Mouse (Mus musculus) kidney, embryonic 16.5 days (tissue): Measurements from ENCODE around the gene Trim63. TPM values are rescaled to one million over a fixed set of nuclear protein-coding genes. Genes with fewer than 3 reads are reported as not detected.
A peak's percentile ranks its signal among the peaks of the same experiment; 100 is the strongest.

ENCODE experiments used
- ATAC-seq: fragments of 200-750 bp; cut with Nextera tagmentation; 2 replicates; pipeline ENCODE4 v1.8.0; 2017; ENCODE audit warnings: moderate TSS enrichment; ENCODE audit not compliant: low FRiP score, low TSS enrichment
- H3K27ac ChIP-seq: fragments of 300-500 bp; sonication (generic); 2 replicates; pipeline ENCODE4 v1.5.1; 2014; ENCODE audit warnings: low read length
- H3K27me3 ChIP-seq: fragments of 300-500 bp; sonication (generic); 2 replicates; pipeline ENCODE4 v1.6.1; 2014; ENCODE audit warnings: low read length, control low read depth, mixed read lengths; ENCODE audit not compliant: insufficient read depth
- H3K36me3 ChIP-seq: fragments of 300-500 bp; sonication (generic); 2 replicates; pipeline ENCODE4 v1.6.1; 2014; ENCODE audit warnings: low read length, control low read depth, mixed read lengths; ENCODE audit not compliant: insufficient read depth
- H3K4me1 ChIP-seq: fragments of 300-500 bp; sonication (generic); 2 replicates; pipeline ENCODE4 v1.6.1; 2014; ENCODE audit warnings: low read length, control low read depth, mixed read lengths; ENCODE audit not compliant: insufficient read depth
- H3K4me2 ChIP-seq: fragments of 300-500 bp; sonication (generic); replicated peaks from 2 replicates; pipeline ENCODE4 v1.6.1; 2014; ENCODE audit warnings: low read depth, low read length
- H3K4me3 ChIP-seq: fragments of 300-500 bp; sonication (generic); 2 replicates; pipeline ENCODE4 v1.5.1; 2014; ENCODE audit warnings: mild to moderate bottlenecking, low read length
- H3K9ac ChIP-seq: fragments of 300-500 bp; sonication (generic); replicated peaks from 2 replicates; pipeline ENCODE4 v1.6.1; 2014; ENCODE audit warnings: low read length
- H3K9me3 ChIP-seq: fragments of 300-500 bp; sonication (generic); 2 replicates; pipeline ENCODE4 v1.6.1; 2016; ENCODE audit warnings: low read length, control low read depth
- WGBS: fragments of 180-500 bp; shearing (Covaris S2); extraction: QIAGEN DNeasy Blood & Tissue Kit; methylation state at CpG from one replicate; pipeline ENCODE4 v1.1.7; 2014; 5-methylcytosine and 5-hydroxymethylcytosine counted together
- polyA plus RNA-seq: library from polyadenylated mRNA; unstranded; fragments of >200 nt; fragmentation: Nextera tagmentation; extraction: Ambion mirVana; gene quantifications from 2 replicates; pipeline ENCODE4 v1.2.1, GENCODE M21; 2015

Gene Trim63
- polyA plus RNA-seq, 1 experiment from 2014 or later = 4.1 TPM

DNA sequence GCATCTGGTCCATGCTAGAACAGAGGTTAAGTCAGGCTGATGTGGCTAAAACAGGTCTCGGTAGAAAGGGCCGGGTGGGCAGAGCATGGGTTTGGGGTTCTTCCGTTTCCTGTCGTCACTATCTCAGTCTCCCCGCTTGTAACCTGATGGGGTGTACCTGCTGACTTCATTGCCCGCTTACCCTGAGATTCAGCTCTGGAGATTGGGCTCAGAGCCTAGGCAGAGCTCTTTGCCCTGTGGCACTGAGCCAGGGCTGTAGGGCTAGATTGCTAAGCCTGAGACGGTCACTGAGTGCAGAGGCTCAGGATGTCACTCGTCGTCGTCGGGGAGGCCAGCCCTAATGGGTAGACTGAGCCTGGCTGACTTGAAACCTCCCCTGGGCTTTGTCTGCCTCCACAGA, 33.2 kb downstream of the Trim63 start:
- peaks cover 21% of the 10 kb centered on the region for H3K27me3 ChIP-seq
- H3K36me3 ChIP-seq = no peaks in the 10 kb centered on the region
- ATAC-seq = no peak
- H3K4me1 ChIP-seq = peaks cover 30% of the 10 kb centered on the region
- H3K4me3 ChIP-seq = no peak overlapping the region
- 69% methylated on average over 11 of the region's 11 CpGs for WGBS
- no peak overlapping the region for H3K27ac ChIP-seq
- H3K9me3 ChIP-seq = no peaks in the 10 kb centered on the region
- H3K4me2 ChIP-seq = no peak overlapping the region
- no peak overlapping the region for H3K9ac ChIP-seq

DNA sequence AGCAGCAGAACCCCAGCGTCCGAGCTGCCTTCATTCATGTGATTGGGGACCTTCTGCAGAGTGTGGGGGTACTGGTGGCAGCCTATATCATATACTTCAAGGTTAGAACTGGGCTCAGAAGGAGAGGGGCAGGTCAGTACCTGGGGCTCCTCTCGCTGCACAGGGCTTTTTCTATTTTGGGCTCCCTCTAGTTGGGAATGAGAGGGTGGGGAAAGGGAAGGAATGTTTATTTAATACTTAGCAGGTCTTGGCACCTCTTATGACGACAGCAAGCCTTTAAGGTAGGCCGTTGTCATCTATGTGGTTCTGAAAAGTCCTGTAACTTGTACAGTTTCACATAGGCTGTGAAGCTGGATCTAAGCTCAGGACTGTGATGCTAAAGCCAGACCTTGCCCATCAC, 33.6 kb downstream of the Trim63 start:
- no peak for ATAC-seq
- no peak overlapping the region for H3K4me2 ChIP-seq

DNA sequence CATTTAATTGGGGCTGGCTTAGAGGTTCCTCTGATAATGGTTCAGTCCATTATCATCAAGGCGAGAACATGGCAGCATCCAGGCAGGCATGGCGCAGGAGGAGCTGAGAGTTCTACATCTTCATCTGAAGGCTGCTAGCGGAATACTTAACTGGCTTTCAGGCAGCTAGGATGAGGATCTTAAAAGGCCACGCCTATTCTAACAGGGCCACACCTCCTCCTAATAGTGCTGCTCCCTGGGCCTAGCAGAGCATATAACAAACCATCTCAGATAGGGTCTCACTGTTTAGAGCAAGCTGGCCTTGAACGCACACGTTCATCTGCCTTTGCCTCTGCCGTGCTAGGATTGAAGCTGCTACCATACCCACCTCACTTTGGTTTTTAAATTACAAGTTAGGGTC, 34.9 kb downstream of the Trim63 start:
- no peaks in the 10 kb centered on the region for H3K9me3 ChIP-seq
- H3K27me3 ChIP-seq = peaks cover 8% of the 10 kb centered on the region
- 89% methylated on average over 7 of the region's 7 CpGs for WGBS
- H3K27ac ChIP-seq = no peak overlapping the region
- no peaks in the 10 kb centered on the region for H3K36me3 ChIP-seq
- H3K4me2 ChIP-seq = no peak overlapping the region
- H3K4me3 ChIP-seq = no peak overlapping the region
- no peak overlapping the region for H3K9ac ChIP-seq
- peaks cover 29% of the 10 kb centered on the region for H3K4me1 ChIP-seq
- ATAC-seq = no peak

More for the DNA sequence above, 33.6 kb downstream of the Trim63 start:
- Histone ChIP-seq H3K9ac (no peak overlapping the region), H3K9me3 (no peaks in the 10 kb centered on the region), H3K4me1 (peaks cover 30% of the 10 kb centered on the region), H3K27ac (no peak overlapping the region), H3K27me3 (peaks cover 17% of the 10 kb centered on the region), H3K4me3 (no peak overlapping the region), H3K36me3 (no peaks in the 10 kb centered on the region)
- WGBS = 80% methylated on average over 5 of the region's 5 CpGs

DNA sequence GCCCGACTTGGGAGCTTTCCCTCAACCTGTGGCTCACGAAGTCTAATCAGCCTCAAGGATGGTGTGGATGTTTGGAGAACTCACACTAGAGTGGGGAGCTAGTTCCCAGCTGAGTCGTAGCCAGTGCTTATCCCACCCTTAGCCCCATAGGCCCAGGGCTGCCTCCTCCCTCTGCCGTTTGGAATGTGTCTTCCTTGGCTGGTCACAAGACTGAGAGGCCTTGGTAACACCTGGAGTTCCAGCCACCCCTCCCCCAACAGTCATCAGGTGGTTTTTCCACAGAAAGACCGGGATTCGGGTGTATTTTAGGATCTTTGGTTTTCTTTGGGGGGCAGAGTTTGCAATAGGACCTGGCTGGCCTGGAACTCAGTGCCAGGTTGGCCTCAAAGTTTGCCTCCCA, 35.7 kb downstream of the Trim63 start:
- Histone ChIP-seq H3K27me3 (peaks cover 3% of the 10 kb centered on the region), H3K4me2 (no peak overlapping the region), H3K36me3 (no peaks in the 10 kb centered on the region), H3K4me3 (no peak overlapping the region), H3K9me3 (no peaks in the 10 kb centered on the region), H3K9ac (no peak overlapping the region), H3K27ac (no peak overlapping the region), H3K4me1 (peaks cover 30% of the 10 kb centered on the region)
- 75% methylated on average over 6 of the region's 6 CpGs for WGBS
- ATAC-seq = no peak

DNA sequence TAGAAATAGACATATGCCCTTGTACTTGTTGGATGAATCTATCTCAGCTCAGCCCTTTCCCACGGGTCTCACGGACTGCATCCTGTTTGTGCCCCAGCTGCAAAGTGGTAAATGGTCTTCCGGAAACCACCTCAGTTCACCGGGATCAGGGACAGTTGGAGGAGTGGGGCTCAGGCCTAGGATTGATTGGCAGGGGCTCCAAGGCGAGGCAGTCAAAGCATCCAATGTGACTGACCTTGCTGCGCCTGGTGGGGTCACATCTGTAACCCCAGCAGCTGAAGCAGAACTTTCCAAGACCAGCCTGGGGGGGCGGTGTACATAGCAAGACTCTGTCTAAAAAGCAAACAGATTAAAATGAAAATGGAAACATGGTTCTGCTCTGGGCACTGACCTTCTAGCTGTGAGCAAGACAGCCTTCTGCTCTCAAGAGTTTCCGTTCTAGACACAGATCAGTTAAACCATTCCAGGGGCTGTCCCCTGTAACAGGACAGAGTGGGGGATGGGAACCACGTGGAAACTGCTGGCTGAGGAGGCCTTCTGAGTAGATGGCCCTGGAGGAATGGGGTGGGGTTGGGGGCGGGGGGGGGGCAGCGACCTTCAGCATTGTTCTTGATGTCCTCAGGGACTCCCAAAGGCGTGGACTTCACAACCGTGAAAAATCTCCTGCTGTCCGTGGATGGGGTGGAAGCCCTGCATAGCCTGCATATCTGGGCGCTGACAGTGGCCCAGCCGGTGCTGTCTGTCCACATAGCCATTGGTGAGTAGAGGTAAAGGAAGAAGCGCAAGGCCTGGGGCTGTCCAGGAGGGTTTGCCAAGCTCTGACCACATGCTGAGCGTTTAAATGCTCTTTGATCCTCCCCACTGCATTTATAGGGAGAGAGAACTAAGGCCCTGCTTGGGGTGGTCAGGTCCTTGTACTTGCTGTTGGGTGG, 36.7 kb downstream of the Trim63 start:
- H3K36me3 ChIP-seq = no peaks in the 10 kb centered on the region
- H3K4me1 ChIP-seq = peaks cover 40% of the 10 kb centered on the region
- no peaks in the 10 kb centered on the region for H3K27me3 ChIP-seq
- no peak for ATAC-seq
- H3K4me3 ChIP-seq = no peak overlapping the region
- H3K4me2 ChIP-seq = no peak overlapping the region
- H3K9ac ChIP-seq = peak overlapping the region; percentile 20; the same call in 1 of the 2 replicates
- H3K9me3 ChIP-seq = no peaks in the 10 kb centered on the region
- no peak overlapping the region for H3K27ac ChIP-seq
- WGBS = 39% methylated on average over 18 of the region's 18 CpGs

DNA sequence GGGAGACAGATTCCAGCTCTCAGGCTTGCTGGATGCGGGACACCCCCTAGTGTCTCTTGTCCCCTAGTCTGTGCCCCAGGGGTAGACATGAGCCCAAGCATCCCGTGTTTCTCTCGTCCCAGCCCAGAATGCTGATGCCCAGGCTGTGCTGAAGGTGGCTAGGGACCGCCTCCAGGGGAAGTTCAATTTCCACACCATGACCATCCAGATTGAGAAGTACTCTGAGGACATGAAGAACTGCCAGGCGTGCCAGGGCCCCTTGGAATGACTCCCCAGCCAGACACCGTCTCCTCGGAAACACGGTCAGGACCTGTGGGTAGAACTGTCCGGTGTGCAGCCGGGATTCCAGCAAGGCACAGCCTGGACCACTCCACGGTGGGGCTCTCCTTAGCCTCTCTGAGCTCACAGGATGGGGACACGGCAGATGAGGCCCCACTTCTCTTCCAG, 37.4 kb downstream of the Trim63 start:
- Histone ChIP-seq H3K4me2 (no peak overlapping the region), H3K36me3 (no peaks in the 10 kb centered on the region), H3K9me3 (no peaks in the 10 kb centered on the region), H3K4me3 (no peak overlapping the region), H3K27ac (no peak overlapping the region), H3K27me3 (no peaks in the 10 kb centered on the region), H3K9ac (0 out of 2 replicates have a peak overlapping the region, but pooled peaks have one; percentile 8), H3K4me1 (peaks cover 44% of the 10 kb centered on the region)
- no peak for ATAC-seq
- 72% methylated on average over 12 of the region's 12 CpGs for WGBS

DNA sequence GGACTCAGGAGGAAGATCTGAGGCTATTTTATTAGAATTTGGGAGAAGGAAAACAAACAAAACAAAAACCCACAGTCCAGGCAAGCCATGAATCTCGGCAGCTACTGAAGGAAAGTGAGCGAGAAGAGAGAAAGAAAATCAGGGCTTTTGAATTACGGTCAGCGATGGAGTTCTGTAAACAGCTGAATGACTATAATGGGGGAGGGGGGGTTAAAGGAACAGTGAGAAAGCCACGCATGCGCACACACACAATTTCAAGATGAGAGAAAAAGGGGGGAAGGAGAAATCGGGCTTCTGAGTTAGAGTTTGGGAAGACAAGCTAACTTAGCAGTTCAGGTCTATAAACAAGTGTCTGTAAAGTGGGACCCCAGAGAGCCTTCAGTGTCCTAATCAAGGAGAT, 38.0 kb downstream of the Trim63 start:
- peak overlapping the region; percentile 8; the same call in 1 of the 2 replicates for H3K9ac ChIP-seq
- no peak overlapping the region for H3K4me2 ChIP-seq
- H3K9me3 ChIP-seq = no peaks in the 10 kb centered on the region
- H3K27ac ChIP-seq = no peak overlapping the region
- H3K27me3 ChIP-seq = no peaks in the 10 kb centered on the region
- H3K36me3 ChIP-seq = no peaks in the 10 kb centered on the region
- no peak for ATAC-seq
- H3K4me1 ChIP-seq = peaks cover 46% of the 10 kb centered on the region
- 33% methylated on average over 7 of the region's 7 CpGs for WGBS
- H3K4me3 ChIP-seq = no peak overlapping the region

DNA sequence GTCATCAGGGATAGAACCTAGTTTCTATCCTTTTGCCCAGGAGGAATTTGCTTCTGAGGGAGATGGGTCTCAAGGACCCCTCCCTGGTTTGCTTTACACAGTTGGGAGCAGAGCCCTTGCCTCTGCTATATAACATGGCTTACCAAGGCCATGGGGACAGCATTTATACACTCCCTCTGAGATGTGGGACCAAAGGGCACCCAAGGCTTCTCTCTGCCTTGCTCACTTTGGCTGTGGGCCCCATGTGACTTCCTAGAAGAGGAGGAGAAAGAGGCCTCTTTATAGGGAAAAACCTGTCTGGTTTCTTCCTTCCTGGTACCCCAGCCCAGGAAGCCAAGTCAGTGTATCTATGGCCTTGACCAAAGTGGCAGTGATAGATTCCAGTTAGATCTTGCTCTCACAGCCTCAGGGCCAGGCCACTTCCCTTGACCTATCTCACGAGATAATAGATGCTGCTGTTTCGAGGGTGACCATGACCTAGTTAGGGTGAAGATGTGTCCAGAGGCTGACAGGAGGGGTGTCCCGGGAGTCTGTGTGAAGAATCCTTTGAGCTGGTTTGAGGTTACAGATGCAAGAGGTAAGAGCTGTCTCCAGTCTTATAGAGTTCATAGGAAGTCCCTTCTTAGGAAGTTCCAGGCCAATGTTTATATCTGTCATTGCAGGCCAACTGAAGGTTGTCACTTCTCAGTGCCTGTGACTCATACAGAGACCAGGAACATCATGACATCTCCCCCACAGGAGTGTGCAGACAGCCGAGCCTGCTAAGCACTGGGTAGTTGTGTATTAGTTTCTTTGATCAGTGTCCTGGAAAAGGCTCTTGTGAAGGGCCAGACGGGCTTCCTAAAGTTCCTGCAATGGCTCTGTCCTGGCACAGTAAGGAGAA, 38.8 kb downstream of the Trim63 start:
- no peaks in the 10 kb centered on the region for H3K27me3 ChIP-seq
- H3K9ac ChIP-seq = no peak overlapping the region
- H3K9me3 ChIP-seq = no peaks in the 10 kb centered on the region
- 52% methylated on average over 5 of the region's 5 CpGs for WGBS
- H3K4me3 ChIP-seq = no peak overlapping the region
- no peak overlapping the region for H3K27ac ChIP-seq
- H3K4me1 ChIP-seq = peaks cover 46% of the 10 kb centered on the region
- H3K36me3 ChIP-seq = no peaks in the 10 kb centered on the region
- no peak overlapping the region for H3K4me2 ChIP-seq
- no peak for ATAC-seq

DNA sequence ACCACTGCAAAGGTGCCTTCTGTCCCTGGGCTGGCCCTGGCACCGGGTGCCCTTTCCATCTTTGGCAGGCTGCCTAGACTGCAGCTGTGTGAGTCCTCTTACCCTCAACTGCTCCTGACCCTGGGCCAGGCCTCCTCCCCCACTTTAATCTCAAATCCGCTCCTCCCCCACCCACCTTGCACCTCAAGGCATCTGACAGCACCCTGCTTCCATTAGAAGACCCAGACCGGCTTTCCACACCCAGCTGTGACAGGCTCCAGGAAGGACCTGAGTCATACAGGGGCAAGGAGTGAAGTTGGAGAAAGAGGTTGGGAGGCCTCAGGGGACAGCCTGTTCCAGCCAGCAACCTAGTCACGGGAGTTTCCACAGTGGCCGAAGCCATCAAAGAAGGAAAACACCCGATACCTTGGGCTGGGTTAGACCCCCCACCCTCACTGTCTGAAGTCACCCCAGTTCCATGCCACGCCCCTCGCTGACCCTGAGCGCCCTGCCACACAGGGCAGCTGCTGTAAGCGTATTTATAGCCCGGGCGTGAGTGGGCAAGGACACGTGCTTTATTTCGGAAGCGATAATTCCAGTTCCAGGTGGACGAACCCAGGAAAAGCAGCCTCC, 41.0 kb downstream of the Trim63 start:
- peaks cover 47% of the 10 kb centered on the region for H3K4me1 ChIP-seq
- no peaks in the 10 kb centered on the region for H3K9me3 ChIP-seq
- no peak overlapping the region for H3K4me3 ChIP-seq
- H3K27ac ChIP-seq = peak overlapping the region; percentile 40
- H3K4me2 ChIP-seq = 0 out of 2 replicates have a peak overlapping the region, but pooled peaks have one; percentile 16
- no peaks in the 10 kb centered on the region for H3K36me3 ChIP-seq
- peak; percentile 47; the same call in 1 of the 2 replicates for ATAC-seq
- no peak overlapping the region for H3K9ac ChIP-seq
- H3K27me3 ChIP-seq = no peaks in the 10 kb centered on the region
- 18% methylated on average over 16 of the region's 16 CpGs for WGBS
